25 mouse cellular contexts compared by ENCODE assay signal in the genomic region with DNA sequence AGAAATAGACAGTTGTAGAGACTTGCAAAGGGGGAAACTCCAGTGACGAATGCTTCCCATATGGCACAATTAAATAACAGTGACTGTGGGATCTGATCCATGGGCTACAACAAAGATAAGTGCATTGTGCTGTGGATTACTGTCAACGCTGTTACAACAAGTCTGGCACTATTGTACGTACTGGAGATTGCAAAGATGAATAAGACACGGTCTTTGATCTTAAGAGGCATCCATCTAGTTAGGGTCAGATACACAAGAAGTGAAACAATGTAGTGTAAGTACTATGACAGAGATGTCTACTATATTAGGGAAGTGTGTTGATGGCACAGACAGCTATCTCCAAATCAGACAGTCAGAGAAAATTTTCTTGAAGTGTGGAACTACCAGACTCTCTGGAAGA.
"Had no signal": no experiment of that assay in that cellular context is flagged by ENCODE, and none has a peak within 500 bp of the region (broad histone marks: within the 10 kb centered on the region; RNA-seq: fewer than 3 reads in every experiment).

No protein-coding gene starts in this region.

- H3K4me3 ChIP-seq: heart, adult 2 months; heart, embryonic 13.5 days; heart, embryonic 15.5 days; hindbrain, embryonic 13.5 days; hindbrain, embryonic 15.5 days; kidney, embryonic 15.5 days; limb, embryonic 13.5 days; limb, embryonic 15.5 days had no signal

- H3K9ac ChIP-seq: heart, embryonic 13.5 days; heart, embryonic 15.5 days; hindbrain, embryonic 13.5 days; hindbrain, embryonic 15.5 days; kidney, embryonic 15.5 days; limb, embryonic 13.5 days; limb, embryonic 15.5 days had no signal

- H3K4me2 ChIP-seq: heart, embryonic 11.5 days; heart, embryonic 13.5 days; heart, embryonic 15.5 days; hindbrain, embryonic 13.5 days; hindbrain, embryonic 15.5 days; kidney, embryonic 15.5 days; limb, embryonic 13.5 days; limb, embryonic 15.5 days had no signal

- H3K9me3 ChIP-seq: heart, embryonic 13.5 days; heart, embryonic 15.5 days; hindbrain, embryonic 13.5 days; hindbrain, embryonic 15.5 days; kidney, embryonic 15.5 days; limb, embryonic 13.5 days; limb, embryonic 15.5 days had no signal

- H3K27me3 ChIP-seq: heart, embryonic 13.5 days; heart, embryonic 15.5 days; hindbrain, embryonic 13.5 days; hindbrain, embryonic 15.5 days; kidney, embryonic 15.5 days; limb, embryonic 13.5 days; limb, embryonic 15.5 days had no signal

- H3K27ac ChIP-seq: heart, adult 2 months; heart, embryonic 13.5 days; heart, embryonic 15.5 days; hindbrain, embryonic 13.5 days; hindbrain, embryonic 15.5 days; hindbrain, postnatal 0 days; kidney, embryonic 15.5 days; kidney, postnatal 0 days; limb, embryonic 13.5 days; limb, embryonic 15.5 days had no signal

- ATAC-seq: hindbrain, postnatal 0 days; intestine, embryonic 16.5 days had no signal

- DNase-seq: gastrocnemius, postnatal 14 days; gastrocnemius, postnatal 36 days; heart, adult 11 months; heart, adult 2 months; heart, postnatal 14 days; heart, postnatal 36 days; kidney, adult 11 months; kidney, adult 2 months; kidney, adult 9 months; kidney, postnatal 14 days; kidney, postnatal 36 days; layer of hippocampus, adult 9-11 months; layer of hippocampus, postnatal 36 days; left cerebral cortex, postnatal 4 days had no signal

- H3K4me1 ChIP-seq: heart, embryonic 15.5 days; hindbrain, embryonic 13.5 days; hindbrain, embryonic 15.5 days; kidney, embryonic 15.5 days; limb, embryonic 13.5 days; limb, embryonic 15.5 days had no signal

- H3K36me3 ChIP-seq: heart, embryonic 13.5 days; heart, embryonic 15.5 days; hindbrain, embryonic 13.5 days; hindbrain, embryonic 15.5 days; kidney, embryonic 15.5 days; limb, embryonic 13.5 days; limb, embryonic 15.5 days had no signal
